Mouse (Mus musculus): ENCODE results near the gene Kcnc3. TPM values are rescaled to one million over a fixed set of nuclear protein-coding genes. Genes with fewer than 3 reads are reported as not detected.

The Kcnc3 gene
- total and polyA plus RNA-seq, 2 experiments from 2014 or later, result 8.0 to 37.0 TPM

- H3K9ac ChIP-seq (replicated peaks; ENCODE audit: low read length), result peak overlapping the region; percentile 53
- no peak for TF ChIP-seq CTCF (IDR thresholded peaks at IDR 0.05; ENCODE audit: low read depth)
- peak overlapping the region; percentile 73 for H3K4me3 ChIP-seq (ENCODE audit: low read length)
- no peaks in the 10 kb centered on the region; the same call in 1 of the 2 replicates for H3K36me3 ChIP-seq (ENCODE audit: insufficient read depth, low read length)
- no peak overlapping the region for H3K27ac ChIP-seq
- peak overlapping the region; percentile 89 for H3K4me2 ChIP-seq (ENCODE audit: low read depth, low read length)
- H3K4me1 ChIP-seq (ENCODE audit: insufficient read depth, low read length), result peaks cover 35% of the 10 kb centered on the region
- DNase-seq (ENCODE audit: low spot score) (no peak), ATAC-seq (no peak)
- no peaks in the 10 kb centered on the region for H3K27me3 ChIP-seq (ENCODE audit: insufficient read depth, low read length)
- 2% methylated on average over 14 of the region's 15 CpGs for WGBS
- H3K9me3 ChIP-seq (ENCODE audit: low read length), result no peaks in the 10 kb centered on the region
Observed at GRCm38 (mm10) chr7:44593051-44593450, 2.6 kb downstream of the Kcnc3 start.

- H3K9ac ChIP-seq (replicated peaks; ENCODE audit: low read length), result peak overlapping the region; percentile 53
- ATAC-seq (peak; percentile 76), DNase-seq (ENCODE audit: low spot score) (peak; percentile 97)
- peak overlapping the region; percentile 73 for H3K4me3 ChIP-seq (ENCODE audit: low read length)
- TF ChIP-seq CTCF (IDR thresholded peaks at IDR 0.05; ENCODE audit: low read depth), result peak; percentile 34
- H3K36me3 ChIP-seq (ENCODE audit: insufficient read depth, low read length), result no peaks in the 10 kb centered on the region; the same call in 1 of the 2 replicates
- H3K9me3 ChIP-seq (ENCODE audit: low read length), result no peaks in the 10 kb centered on the region
- peak overlapping the region; percentile 87 for H3K27ac ChIP-seq
- H3K27me3 ChIP-seq (ENCODE audit: insufficient read depth, low read length), result no peaks in the 10 kb centered on the region
- H3K4me2 ChIP-seq (ENCODE audit: low read depth, low read length), result peak overlapping the region; percentile 89
- WGBS, result under 1% methylated on average over 22 of the region's 22 CpGs
- H3K4me1 ChIP-seq (ENCODE audit: insufficient read depth, low read length), result peaks cover 31% of the 10 kb centered on the region
Observed at GRCm38 (mm10) chr7:44593775-44594174, 3.3 kb downstream of the Kcnc3 start.

- H3K27me3 ChIP-seq (ENCODE audit: insufficient read depth, low read length), result no peaks in the 10 kb centered on the region
- H3K4me3 ChIP-seq (ENCODE audit: low read length), result peak overlapping the region; percentile 73
- 25% methylated on average over 6 of the region's 6 CpGs for WGBS
- H3K4me2 ChIP-seq (ENCODE audit: low read depth, low read length), result peak overlapping the region; percentile 89
- no peaks in the 10 kb centered on the region for H3K9me3 ChIP-seq (ENCODE audit: low read length)
- ATAC-seq (peak; percentile 1; the same call in 1 of the 2 replicates), DNase-seq (ENCODE audit: low spot score) (peak; percentile 78)
- H3K36me3 ChIP-seq (ENCODE audit: insufficient read depth, low read length), result no peaks in the 10 kb centered on the region; the same call in 1 of the 2 replicates
- peak overlapping the region; percentile 87 for H3K27ac ChIP-seq
- H3K4me1 ChIP-seq (ENCODE audit: insufficient read depth, low read length), result peaks cover 31% of the 10 kb centered on the region
- H3K9ac ChIP-seq (replicated peaks; ENCODE audit: low read length), result peak overlapping the region; percentile 53
- TF ChIP-seq CTCF (IDR thresholded peaks at IDR 0.05; ENCODE audit: low read depth), result no peak
Observed at GRCm38 (mm10) chr7:44594291-44594690, 3.8 kb downstream of the Kcnc3 start.

- H3K36me3 ChIP-seq (ENCODE audit: insufficient read depth, low read length), result no peaks in the 10 kb centered on the region; the same call in 1 of the 2 replicates
- no peak for TF ChIP-seq CTCF (IDR thresholded peaks at IDR 0.05; ENCODE audit: low read depth)
- no peak overlapping the region for H3K4me2 ChIP-seq (ENCODE audit: low read depth, low read length)
- no peak overlapping the region for H3K9ac ChIP-seq (replicated peaks; ENCODE audit: low read length)
- peak overlapping the region; percentile 87; the same call in 1 of the 2 replicates for H3K27ac ChIP-seq
- H3K4me1 ChIP-seq (ENCODE audit: insufficient read depth, low read length), result peaks cover 28% of the 10 kb centered on the region
- ATAC-seq (no peak), DNase-seq (ENCODE audit: low spot score) (no peak)
- WGBS, result 91% methylated on average over 20 of the region's 20 CpGs
- H3K4me3 ChIP-seq (ENCODE audit: low read length), result no peak overlapping the region
- no peaks in the 10 kb centered on the region for H3K27me3 ChIP-seq (ENCODE audit: insufficient read depth, low read length)
- H3K9me3 ChIP-seq (ENCODE audit: low read length), result no peaks in the 10 kb centered on the region
Observed at GRCm38 (mm10) chr7:44595131-44595561, 4.7 kb downstream of the Kcnc3 start.

DNA sequence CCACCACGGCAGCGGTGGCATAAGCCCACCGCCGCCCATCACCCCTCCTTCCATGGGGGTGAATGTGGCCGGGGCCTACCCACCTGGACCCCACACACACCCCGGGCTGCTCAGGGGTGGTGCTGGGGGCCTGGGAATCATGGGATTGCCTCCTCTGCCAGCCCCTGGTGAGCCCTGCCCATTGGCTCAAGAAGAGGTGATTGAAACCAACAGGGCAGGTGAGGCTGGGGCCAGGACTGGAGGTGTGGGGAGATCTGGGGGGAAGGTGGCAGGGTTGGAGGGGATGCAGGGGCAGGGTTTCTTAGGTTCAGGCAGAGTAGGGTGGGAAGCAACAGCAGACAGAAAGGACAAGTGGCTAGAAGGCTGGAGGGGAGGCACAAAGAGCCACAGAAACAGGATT lies 5.6 kb downstream of the Kcnc3 start:
- H3K4me3 ChIP-seq (ENCODE audit: low read length), result no peak overlapping the region
- TF ChIP-seq CTCF (IDR thresholded peaks at IDR 0.05; ENCODE audit: low read depth), result no peak
- 92% methylated on average over 6 of the region's 6 CpGs for WGBS
- H3K36me3 ChIP-seq (ENCODE audit: insufficient read depth, low read length), result no peaks in the 10 kb centered on the region; the same call in 1 of the 2 replicates
- no peak overlapping the region for H3K9ac ChIP-seq (replicated peaks; ENCODE audit: low read length)
- no peak for DNase-seq (ENCODE audit: low spot score)
- peaks cover 28% of the 10 kb centered on the region for H3K4me1 ChIP-seq (ENCODE audit: insufficient read depth, low read length)
- no peaks in the 10 kb centered on the region for H3K27me3 ChIP-seq (ENCODE audit: insufficient read depth, low read length)
- H3K9me3 ChIP-seq (ENCODE audit: low read length), result no peaks in the 10 kb centered on the region
- no peak for ATAC-seq
- H3K4me2 ChIP-seq (ENCODE audit: low read depth, low read length), result no peak overlapping the region
- no peak overlapping the region for H3K27ac ChIP-seq

DNA sequence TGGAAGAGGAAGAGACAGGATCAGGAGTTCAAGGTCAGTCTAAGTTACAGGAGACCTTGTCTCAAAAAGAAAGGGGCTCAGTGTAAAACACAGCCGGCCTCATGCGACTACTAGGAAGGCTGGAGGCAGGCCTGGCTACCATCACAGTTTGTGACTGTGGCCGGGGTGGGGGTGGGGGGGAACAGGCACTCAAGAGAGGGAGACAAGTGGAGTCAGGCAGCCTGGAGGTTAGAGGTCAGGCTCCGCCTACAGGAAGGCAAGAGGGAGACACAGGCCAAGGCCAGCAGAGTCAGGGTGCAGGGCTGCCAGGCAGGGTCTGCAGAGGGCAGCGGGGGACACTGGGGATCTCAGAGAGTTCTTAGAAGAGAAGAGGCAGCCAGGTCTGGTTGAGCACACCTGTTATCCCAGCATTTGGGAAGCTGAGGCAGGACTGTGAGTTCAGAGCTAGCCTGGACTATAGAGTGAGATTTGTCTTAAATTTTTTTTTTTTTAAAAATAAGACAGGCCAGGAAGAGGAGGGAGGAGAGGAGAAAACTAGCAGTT lies 6.6 kb downstream of the Kcnc3 start:
- 65% methylated on average over 5 of the region's 5 CpGs for WGBS

GRCm38 (mm10) chr7:44597666-44598065 lies 7.2 kb downstream of the Kcnc3 start:
- 73% methylated on average over 4 of the region's 4 CpGs for WGBS

More for the DNA sequence above, 6.6 kb downstream of the Kcnc3 start:
- DNase-seq (ENCODE audit: low spot score) (no peak), ATAC-seq (no peak)
- Histone ChIP-seq H3K9ac (replicated peaks; ENCODE audit: low read length) (no peak overlapping the region), H3K9me3 (ENCODE audit: low read length) (no peaks in the 10 kb centered on the region), H3K27me3 (ENCODE audit: insufficient read depth, low read length) (no peaks in the 10 kb centered on the region), H3K4me3 (ENCODE audit: low read length) (no peak overlapping the region), H3K4me2 (ENCODE audit: low read depth, low read length) (no peak overlapping the region), H3K4me1 (ENCODE audit: insufficient read depth, low read length) (peaks cover 18% of the 10 kb centered on the region), H3K27ac (no peak overlapping the region), H3K36me3 (ENCODE audit: insufficient read depth, low read length) (no peaks in the 10 kb centered on the region; the same call in 1 of the 2 replicates)
- no peak for TF ChIP-seq CTCF (IDR thresholded peaks at IDR 0.05; ENCODE audit: low read depth)

More at GRCm38 (mm10) chr7:44597666-44598065, 7.2 kb downstream of the Kcnc3 start:
- H3K4me2 ChIP-seq (ENCODE audit: low read depth, low read length), result no peak overlapping the region
- peaks cover 15% of the 10 kb centered on the region for H3K4me1 ChIP-seq (ENCODE audit: insufficient read depth, low read length)
- no peaks in the 10 kb centered on the region; the same call in 1 of the 2 replicates for H3K36me3 ChIP-seq (ENCODE audit: insufficient read depth, low read length)
- DNase-seq (ENCODE audit: low spot score) (no peak), ATAC-seq (no peak)
- H3K9ac ChIP-seq (replicated peaks; ENCODE audit: low read length), result no peak overlapping the region
- no peak overlapping the region for H3K4me3 ChIP-seq (ENCODE audit: low read length)
- no peaks in the 10 kb centered on the region for H3K27me3 ChIP-seq (ENCODE audit: insufficient read depth, low read length)
- TF ChIP-seq CTCF (IDR thresholded peaks at IDR 0.05; ENCODE audit: low read depth), result no peak
- H3K27ac ChIP-seq, result no peak overlapping the region
- no peaks in the 10 kb centered on the region for H3K9me3 ChIP-seq (ENCODE audit: low read length)

All from hindbrain, postnatal 0 days (tissue).